Mouse (Mus musculus) adrenal gland, postnatal 36 days (tissue): ENCODE results near the gene Acsf2. TPM values are rescaled to one million over a fixed set of nuclear protein-coding genes. Genes with fewer than 3 reads are reported as not detected.
A peak's percentile ranks its signal among the peaks of the same experiment; 100 is the strongest.

ENCODE experiments used
- DNase-seq, 2 experiments: peaks; one replicate each; pipeline ENCODE4 v3.0.0; 2021; ENCODE audit warnings: mixed read lengths in 1 of 2
- total RNA-seq, 2 experiments: library from RNA; stranded (reverse); gene quantifications; 2 replicates each; pipeline ENCODE4 v1.2.3; 2021

Gene Acsf2
- total RNA-seq, 2 experiments from 2014 or later = 130 to 146 TPM

DNA sequence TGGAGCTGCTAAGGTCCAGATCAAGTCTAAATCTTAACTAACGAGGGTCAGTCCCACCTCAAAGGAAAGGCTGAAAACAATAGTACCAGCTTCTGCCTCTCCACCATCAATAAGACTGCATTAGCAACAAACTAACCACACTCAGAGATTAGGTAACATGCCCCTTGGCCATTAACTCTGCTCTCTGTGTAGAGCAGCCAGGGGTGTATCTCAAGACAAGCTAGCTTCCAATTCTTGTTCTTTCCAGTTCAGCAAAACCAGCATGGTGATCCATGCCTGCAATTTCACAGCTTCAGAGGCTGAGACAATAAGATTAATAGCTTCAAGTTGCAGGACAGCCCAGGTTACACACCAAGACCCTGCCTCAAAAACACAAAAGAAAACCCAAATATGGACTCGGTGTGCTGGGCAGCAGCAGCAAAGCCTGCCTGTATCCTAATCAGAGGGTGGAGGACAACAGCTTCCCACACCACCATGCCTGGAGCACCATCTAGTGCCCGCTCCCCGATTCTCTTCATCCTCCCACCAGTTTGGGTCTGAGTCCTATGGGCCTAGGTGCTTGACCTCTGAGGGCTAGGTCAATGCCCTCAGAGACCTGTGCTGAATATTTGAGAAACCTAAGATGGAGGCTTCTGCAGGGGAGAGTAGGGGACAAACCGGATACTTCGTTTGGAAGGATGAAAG is 3.1 kb downstream of the Acsf2 start:
- DNase-seq = peak in 1 of 2 experiments; percentile 34

DNA sequence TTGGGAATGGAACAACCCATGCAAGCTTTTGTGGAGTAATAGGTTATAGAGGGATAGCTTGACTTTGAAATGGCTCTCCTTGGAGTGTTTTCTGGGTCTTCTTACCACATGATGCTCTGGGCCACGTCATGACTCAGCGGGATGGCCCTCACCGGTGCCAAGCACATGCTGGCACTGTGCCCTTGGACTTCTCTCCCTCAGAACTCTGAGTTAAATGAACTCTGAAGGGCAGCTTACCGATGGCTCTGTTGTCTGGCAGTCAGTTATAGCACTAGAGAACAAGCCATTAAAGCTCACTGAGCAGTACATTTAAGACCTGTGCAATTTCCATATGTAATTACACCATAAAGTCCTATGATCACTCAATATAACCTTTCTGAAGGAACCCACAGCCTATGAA is 4.4 kb downstream of the Acsf2 start:
- peak; percentile 91 to 93 for DNase-seq

DNA sequence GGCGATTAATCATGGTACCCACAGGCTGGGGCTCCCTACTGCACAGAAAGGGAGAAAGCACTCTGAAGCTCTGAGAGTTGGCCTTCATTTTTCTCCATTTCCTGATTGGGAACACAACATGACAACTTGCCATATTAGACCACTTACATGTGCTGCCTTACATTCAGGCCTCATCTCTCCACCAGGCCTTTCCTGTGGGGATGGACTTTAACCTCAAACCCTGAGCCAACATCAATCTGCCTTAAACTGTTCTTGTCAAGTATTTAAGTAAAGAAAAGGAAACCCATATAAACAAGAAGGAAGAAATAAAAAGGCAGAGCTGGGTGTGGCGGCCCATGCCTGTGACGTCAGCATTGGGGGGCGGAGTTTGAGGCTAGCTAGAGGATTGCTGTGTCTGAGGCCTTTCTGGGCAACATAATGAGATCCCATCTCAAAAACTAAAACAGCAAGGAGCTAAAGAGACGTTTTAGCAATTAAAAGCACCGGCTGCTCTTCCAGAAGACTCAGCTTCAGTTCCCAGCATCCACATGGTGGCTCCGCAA is 5.3 kb downstream of the Acsf2 start:
- DNase-seq = peak in 1 of 2 experiments; percentile 52

DNA sequence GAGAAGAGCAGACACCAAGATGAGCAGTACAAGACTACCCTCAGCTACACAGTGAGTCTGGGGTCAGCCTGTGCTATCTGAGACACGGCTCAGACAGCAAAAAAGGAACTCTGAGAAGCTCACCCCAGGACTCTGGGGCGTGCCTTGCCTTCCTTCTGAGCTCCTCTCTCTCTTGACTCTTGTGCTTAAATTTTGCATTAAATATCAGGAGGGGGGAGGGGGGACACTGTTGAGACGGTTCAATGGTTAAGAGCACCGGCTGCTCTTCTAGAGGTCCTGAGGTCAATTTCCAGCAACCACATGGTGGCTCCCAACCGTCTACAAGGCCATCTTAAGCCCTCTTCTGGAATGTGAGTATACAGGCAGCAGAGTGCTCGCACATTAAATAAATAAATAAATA is 14.2 kb downstream of the Acsf2 start:
- DNase-seq = no peak

DNA sequence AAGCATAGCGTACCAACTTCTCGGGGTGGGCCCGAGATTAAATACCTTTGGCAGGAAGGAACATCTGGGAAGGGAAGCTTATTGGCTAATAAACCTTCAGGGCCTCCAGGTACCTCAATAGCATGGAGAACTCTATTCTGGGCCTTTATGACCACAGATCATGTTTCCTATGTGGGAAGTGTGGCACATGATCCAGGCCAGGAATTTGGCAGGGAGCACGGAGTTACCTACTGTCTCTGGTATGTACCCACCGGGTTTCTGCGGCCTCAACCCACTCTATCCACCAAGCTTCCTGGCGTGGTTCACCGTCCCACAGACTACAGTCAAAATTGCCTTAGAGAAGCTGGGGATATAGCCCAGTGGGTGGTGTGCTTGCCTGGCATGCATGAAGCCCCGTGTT is 16.6 kb downstream of the Acsf2 start:
- no peak for DNase-seq

DNA sequence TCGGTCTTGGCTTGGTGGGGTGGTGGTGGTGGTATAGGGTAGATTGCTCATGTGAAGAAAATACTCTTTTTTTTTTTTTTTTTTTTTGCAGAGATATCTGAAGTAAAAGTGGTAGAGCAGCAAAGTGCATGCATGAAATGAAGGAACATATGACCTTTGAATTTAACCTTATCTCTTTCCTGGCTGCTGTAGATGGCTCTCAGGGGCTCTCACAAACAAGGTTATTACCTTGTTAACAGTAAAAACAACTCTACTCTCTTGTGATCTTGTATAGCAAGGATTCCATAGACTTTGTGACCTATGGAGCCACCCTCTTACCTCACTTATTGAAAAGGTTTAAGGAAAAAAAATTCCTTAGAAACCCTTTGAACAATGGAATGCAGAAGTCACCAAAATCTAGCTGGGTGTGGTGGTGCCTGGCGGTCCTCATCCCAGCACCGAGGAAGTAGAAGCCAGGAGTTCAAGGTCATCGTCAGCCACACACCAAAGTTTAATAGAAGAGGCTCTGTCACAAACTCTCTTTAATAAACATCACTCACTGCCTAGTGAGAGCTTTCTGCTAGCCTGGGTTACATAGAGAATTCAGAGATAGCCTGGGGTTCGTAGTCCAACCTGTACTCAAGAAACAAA is 21.4 kb downstream of the Acsf2 start:
- DNase-seq = no peak

DNA sequence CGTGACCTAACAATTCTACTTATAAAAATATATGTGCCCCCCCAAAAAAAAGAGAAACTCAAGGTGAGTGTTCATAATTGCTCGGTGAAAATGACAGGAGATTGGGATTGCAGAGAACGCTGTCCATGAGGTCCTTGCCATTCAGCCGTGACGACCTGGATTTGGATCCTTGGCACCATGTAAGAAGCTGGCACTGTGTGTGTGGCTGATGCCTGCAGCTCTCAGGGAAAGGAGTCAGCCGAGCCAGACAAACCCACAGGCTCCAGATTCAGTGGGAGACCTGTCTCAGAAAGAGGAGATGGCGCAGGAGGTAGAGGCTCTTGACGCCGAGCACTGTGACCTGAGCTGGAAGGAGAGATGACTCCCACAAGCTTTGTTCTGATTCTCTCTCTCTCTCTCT is 25.3 kb downstream of the Acsf2 start:
- DNase-seq = no peak

DNA sequence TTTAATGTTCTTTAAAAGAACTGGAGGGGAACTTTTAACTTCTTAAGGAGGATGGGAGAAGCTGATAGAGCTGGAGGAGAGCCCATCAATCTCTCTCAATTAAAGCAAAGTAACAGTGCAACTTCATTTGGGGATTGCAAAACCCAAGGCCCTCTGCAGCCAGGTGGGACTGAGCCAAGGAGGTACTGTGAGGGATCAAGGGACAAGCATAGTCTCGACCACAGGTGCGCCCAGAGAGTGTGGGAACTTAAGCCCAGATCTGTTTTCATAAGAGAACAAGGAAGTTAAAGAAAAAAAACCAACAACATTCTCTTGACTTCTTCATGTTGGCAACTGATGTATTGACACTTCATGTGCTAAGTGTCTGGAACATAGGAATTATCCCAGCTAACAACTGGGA is 26.6 kb downstream of the Acsf2 start:
- no peak for DNase-seq

DNA sequence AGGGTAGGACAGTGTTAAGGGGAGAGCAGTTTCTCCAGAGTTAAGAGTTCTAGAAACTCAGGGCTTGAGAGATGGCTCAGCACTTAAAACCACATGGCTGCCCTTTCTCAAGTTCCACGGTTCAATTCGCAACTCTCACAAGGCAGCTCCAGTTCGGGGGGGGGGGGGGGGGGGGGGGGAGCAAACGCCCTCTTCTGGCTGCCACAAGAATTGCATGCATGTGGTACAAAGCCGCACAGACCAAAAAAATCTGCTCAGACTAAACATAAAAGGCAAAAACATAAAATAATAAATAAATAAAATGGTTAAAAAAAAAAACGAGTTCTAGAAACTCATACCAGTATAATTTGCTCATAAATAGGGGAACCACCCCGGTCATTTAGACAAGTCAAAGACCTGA is 27.1 kb downstream of the Acsf2 start:
- no peak for DNase-seq

DNA sequence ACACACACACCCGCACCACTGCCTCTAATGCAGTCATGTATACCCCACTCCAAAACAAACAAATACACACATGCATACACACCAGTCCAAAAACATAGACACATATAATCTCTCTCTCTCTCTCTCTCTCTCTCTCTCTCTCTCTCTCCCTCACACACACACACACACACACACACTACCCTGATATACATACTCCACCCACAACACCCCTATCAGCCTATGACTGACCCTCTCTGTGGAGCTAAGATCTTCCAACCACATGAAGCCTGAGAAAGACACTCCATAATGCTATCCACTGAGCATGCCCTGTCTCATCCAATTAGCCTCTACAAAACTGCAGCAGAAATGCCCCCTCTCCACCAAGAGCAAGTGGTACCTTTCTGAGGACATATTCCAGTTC is 29.8 kb downstream of the Acsf2 start:
- no peak for DNase-seq

DNA sequence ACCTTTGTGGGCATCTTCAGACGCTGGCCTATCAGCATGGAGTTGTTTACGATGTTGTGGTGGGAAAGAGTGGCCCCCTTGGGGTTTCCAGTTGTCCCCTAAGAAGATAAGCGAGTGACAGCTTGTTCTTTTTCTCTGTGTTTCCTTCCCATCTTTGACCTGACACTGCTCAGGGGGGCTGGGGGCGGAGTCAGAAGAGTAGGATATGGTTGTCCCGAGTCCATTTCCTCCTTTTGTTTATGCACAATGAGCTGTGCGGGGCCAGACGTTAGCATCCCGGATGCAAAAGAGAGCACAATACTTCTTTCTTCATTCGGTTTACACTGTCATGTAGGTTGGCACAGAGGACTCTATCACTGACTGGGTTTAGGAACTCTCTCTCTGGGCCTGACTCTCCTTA is 31.1 kb downstream of the Acsf2 start:
- peak; percentile 45 to 75 for DNase-seq

DNA sequence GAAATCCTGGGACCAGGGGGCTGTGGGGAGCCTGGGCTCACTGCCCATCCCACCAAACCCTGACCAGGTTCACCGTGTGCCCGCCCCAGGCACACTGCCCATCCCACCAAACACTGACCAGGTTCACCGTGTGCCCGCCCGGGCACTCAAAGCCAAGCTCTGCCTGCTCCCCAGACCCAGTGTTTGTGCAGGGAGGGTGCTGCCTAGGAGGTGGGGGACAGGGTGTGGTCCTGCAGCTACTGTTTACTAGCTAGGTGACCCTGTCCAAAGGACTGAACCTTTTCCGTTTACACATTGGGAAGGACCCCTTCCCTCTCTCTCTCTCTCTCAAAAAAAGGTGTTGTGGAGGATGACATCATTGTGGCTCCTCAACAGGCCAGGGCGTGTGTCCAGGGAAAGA is 34.3 kb downstream of the Acsf2 start:
- no peak for DNase-seq

DNA sequence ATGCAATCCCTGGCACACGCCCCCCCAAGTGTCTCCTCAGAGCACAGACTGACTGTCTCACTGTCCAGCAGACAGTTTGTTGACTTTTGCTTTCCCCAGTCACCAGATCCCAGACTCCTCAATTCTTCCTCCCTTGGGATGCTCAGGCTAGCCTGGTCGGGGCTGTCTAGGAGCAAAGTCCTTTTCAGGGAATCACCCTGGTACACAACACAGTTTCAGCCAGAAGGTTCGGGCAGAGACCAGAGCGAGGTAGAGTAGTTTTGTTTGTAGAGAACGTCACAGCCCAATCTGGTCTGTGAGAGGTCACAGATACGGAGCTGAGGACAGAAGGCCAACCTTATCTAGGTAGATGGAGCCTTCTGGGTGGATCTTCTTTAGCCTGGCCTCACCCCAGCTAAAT is 35.1 kb downstream of the Acsf2 start:
- no peak for DNase-seq

DNA sequence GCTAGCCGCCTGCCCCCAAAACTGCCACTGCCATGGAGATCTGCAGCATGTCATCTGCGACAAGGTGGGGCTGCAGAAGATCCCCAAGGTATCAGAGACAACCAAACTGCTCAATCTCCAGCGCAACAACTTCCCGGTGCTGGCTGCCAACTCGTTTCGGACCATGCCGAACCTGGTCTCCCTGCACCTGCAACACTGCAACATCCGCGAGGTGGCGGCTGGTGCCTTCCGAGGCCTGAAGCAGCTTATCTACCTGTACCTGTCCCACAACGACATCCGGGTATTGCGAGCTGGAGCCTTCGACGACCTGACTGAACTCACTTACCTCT is 36.6 kb downstream of the Acsf2 start:
- no peak for DNase-seq

DNA sequence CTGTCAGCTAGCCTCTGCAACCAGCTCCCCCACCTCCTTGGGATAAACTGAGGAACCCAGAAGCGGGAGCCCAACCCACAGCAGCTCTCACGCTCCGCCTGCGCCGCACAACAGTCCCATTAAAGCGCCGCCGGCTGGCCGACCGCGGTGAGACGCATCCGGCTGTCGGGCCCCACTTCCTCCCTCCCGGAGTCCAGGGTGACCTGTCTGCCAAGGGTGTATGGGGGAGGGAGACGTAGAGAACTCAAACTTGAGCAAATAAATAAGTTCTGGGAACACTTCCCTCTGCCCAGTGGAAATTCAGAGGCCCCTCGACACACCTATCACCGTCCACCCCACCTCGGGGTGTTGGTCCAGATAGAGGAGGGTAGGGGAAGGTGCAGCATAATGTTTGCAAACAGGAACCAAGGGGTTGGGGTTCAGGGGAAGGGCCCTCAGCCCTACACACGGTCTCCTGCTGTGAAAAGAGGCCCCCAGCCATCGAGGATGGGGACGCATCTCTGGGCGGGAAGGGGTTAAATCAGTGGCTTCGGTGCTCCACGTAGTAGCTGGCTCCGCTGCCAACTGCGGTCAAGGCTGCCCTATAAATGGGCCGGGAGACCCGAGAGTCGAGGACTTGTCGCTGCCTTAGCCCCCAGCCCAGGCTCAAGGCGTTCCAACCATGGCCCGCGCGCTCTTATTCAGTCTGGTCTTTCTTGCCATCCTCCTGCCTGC is 37.1 kb downstream of the Acsf2 start, which contains the start of gene Chad:
Gene Chad (plus strand): TSS at position 611 of the 714 bp plus-strand sequence.
- DNase-seq = peak; percentile 54 to 73

DNA sequence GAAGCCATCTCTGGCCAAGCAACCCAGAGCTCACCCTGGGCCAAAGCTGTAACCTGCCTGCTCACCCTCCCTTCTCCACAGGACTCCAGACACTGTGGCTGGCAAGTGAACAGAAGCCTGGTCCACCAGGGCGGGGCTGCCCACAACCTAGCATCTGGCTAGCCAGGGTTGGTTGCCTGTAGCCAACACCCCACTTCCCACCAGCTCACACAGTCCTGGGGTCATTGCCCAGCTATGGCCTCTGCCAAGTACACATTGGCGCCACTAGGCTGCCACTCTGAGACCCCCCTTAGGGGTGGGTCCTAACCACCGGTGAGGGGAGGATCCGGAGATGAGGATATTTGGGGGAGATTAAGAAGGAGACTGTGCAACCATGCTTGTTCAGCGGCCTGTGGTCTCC is 37.9 kb downstream of the Acsf2 start:
- DNase-seq = no peak

DNA sequence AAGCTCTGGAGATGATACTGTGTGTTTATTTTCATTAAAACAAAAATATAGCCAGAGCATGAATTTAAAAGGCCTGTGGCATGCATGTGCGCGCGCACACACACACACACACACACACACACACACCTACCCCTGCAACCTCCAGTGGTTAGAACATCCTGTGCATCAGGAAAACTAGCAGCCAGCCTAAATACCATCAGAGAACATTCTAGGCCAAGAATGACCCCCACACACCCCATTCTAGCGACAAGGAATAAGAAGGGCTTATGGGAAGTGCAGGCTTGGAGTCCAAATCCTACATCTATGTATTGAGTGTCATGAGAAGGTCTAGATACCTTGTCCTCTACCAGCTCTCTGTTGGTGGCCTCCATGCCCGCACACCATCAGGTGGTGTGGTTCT is 38.3 kb downstream of the Acsf2 start:
- DNase-seq = no peak

DNA sequence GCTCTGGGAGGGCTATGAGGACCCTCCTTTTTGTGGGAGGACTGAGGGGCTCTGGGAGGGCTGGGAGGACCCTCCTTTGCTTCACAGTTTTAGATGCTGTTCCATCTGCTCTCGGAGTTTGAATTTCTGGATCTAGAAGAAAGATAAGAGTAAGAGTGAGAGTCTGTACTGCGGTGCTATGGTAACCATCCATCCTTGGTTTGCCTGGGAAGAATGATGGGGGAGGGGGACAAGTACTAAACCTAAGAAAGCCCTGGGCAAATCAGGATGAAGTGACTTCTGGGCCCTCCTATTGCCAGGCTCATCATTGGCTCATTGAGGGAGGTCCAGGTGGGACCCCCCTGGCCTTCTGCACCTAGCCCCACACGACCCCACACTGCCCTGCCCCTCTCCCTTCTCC is 43.4 kb downstream of the Acsf2 start:
- no peak for DNase-seq

DNA sequence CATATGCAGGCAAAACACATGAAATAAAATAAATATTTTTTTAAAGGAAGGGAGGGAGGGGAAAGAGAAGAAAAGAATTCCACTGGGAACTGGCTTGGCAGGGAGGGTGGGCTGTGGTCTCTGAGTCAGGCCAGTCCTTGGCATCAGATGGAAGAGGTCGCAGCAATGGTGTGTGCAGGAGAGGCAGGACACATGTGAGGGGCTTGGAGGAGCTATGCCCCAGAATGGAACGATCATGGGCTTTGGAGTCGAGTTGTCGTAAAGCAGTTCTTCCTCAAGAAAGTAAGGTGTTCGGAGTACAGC is 51.3 kb downstream of the Acsf2 start:
- no peak for DNase-seq

DNA sequence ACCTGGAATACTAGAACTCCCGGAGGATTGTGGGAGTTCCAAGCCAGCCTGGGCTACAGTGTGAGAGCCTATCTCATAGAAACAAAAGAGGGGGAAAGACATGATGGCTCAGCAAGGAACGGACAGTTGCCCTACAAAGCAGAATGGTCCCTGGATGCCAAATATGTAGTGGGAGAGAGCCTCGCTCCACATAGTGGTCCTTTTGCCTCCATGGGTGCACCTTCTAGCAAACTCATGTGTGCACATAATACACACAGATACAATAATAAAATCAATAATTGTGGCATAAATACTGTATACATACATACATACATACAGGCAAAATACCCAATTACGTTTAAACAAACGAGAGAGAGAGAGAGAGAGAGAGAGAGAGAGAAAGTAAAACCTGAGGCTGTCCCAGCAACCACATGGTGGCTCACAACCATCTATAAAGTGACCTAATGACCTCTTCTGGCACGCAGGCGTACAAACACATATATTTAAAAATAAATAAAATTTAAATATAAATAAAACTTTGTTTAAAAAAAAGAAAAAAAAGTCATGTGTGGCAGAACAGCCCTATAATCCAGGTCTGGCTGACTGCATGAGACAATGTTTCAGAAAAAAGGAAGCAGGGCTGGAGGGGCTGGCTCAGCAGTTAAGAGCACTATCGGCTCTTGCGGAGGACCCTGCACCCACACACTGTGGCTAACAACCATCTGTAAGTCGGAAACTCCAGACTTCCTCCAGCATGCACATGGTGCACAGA is 51.8 kb downstream of the Acsf2 start:
- DNase-seq = no peak

DNA sequence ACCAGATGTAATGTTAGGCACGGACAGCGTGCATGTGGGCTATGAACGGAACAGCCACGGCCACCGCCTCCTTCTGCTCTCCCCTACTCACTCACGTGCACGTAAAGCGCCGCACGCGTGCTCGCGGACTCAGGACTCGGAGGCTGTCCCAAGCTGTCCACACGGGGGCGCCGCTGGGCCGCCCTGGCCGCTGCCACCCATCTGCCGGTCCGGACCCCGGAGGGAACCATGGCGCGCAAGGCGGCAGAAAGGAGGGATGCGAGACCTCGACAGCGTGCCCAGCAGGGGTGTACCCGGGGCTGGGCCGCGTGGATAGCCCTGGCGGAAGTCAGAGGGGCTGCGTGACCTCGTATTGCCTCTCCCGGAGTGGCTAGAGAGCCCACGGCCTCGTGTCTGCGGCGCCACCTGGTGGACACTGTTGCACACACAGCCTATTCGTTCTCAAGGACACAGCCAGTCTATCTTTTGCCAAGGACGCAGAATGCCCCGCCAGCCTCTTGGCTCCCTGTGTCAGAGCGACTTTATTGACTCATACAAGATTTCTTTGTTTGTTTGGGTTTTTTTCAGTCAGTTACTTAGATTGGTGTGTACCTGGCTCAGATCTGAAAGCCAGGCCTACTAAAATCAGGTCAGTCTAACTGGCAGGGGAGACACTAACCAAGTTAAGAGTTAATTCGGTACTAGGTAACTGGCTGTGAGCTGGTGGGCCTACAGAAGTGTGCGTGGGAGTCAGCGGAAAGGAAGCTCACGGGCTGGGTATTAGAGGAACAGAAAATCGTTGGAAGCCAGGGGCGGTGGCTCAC is 52.6 kb downstream of the Acsf2 start, which contains the start of gene Rsad1:
Gene Rsad1 (minus strand): TSS at position 368 of the 803 bp plus-strand sequence.
- DNase-seq = peak; percentile 96
